Mouse (Mus musculus) spleen, embryonic (tissue): ENCODE data around the gene Diaph2.
"Not testable (repeated sequence)": the region's sequence is repeated elsewhere in the genome, so short reads cannot be mapped to it uniquely, and the experiment has no call there.

Experiments used
- CTCF ChIA-PET: fragments of 350-600 bp; sonication (Branson Sonifier 250); formaldehyde crosslinking; loops from one replicate; lab custom pipeline; 2022; lab: Charles Lee

Gene Diaph2

GRCm38 (mm10) chrX:130281484-130281883 lies 531.9 kb downstream of the Diaph2 start:
- CTCF ChIA-PET: no interaction called here

- CTCF ChIA-PET: no interaction called here
Observed at GRCm38 (mm10) chrX:130287032-130287431, 537.5 kb downstream of the Diaph2 start.

GRCm38 (mm10) chrX:130289775-130290174 lies 540.2 kb downstream of the Diaph2 start:
- CTCF ChIA-PET: no interaction called here

GRCm38 (mm10) chrX:130350808-130351435 lies 601.4 kb downstream of the Diaph2 start:
- CTCF ChIA-PET: no interaction called here

- CTCF ChIA-PET: no interaction called here
Observed at GRCm38 (mm10) chrX:130351480-130351879, 601.9 kb downstream of the Diaph2 start.

GRCm38 (mm10) chrX:130393508-130394145 lies 644.1 kb downstream of the Diaph2 start:
- CTCF ChIA-PET: no interaction called here

- CTCF ChIA-PET: no interaction called here
Observed at GRCm38 (mm10) chrX:130403214-130403613, 653.7 kb downstream of the Diaph2 start.

DNA sequence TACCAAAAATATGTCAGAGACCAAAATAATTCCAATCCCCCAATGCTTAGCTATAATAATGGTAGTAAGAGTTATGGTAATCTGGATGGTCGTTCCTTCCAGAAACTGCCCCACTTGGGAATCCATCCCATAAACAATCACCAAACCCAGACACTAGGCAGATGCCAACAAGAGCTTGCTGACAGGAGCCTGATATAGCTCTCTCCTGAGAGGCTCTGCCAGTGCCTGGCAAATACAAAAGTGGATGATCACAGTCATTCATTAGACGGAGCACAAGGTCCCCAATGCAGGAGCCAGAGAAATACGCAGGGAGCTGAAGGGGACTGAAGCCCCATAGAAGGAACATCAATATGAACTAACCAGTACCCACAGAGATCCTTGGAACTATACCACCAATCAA lies 657.9 kb downstream of the Diaph2 start:
- CTCF ChIA-PET: not testable (repeated sequence)

GRCm38 (mm10) chrX:130408985-130409384 lies 659.4 kb downstream of the Diaph2 start:
- CTCF ChIA-PET: no interaction called here

DNA sequence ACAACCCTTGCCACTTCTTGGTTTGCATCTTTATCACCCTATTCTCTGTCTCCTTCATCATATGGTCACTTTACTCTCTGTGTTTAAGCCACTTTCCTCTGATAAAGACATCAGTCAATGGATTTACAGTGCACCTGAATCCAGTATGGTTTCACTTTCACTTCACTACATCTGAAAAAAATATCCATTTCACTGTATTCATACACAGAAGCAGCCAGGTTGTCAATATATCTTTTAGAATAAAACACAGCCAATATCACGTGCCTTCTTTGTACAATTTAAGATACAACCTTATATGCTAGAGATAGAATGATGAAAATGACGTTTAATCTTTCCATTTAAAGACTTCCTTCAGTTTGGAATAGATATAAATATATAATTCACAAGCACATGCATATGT lies 673.6 kb downstream of the Diaph2 start:
- CTCF ChIA-PET: no interaction called here

GRCm38 (mm10) chrX:130451822-130452487 lies 702.4 kb downstream of the Diaph2 start:
- CTCF ChIA-PET: no interaction called here

DNA sequence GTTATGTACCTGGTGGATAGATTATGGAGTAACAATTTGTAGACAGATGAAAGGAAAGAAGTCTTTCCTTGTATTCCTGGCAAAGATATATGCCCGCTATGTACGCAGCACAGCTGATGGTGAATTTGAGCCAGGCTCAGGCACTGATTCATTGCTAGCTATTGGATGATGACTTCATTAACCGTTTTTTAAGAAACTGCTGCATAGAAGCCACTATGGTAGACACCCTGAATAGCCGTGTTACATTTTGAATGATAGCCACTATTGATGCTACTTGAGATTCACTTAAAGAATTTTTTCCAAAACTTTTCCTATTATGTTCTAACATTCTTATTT lies 702.9 kb downstream of the Diaph2 start:
- CTCF ChIA-PET: no interaction called here

- CTCF ChIA-PET: no interaction called here
Observed at GRCm38 (mm10) chrX:130473133-130473532, 723.6 kb downstream of the Diaph2 start.

GRCm38 (mm10) chrX:130480877-130481276 lies 731.3 kb downstream of the Diaph2 start:
- CTCF ChIA-PET: no interaction called here

- CTCF ChIA-PET: no interaction called here
Observed at GRCm38 (mm10) chrX:130502680-130503464, 753.3 kb downstream of the Diaph2 start.

DNA sequence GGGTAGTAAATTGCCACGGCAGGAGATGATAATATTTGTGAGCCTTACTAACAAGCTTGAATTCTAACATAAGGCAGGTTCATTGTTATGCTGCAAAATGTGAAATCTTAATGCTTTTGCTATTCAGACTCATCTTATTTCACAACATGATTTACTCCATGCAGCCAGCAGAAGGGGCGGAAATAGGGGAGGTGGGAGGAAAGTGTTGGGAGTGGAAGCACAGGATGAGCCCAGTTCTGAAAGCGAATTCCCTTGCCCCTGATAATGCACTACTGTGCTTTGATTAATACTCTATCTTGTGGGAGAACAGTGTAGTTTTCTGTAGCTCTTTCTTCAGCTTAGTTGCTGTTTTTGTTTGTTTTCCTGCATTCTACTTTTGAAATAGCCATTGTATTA lies 753.9 kb downstream of the Diaph2 start:
- CTCF ChIA-PET: no interaction called here

- CTCF ChIA-PET: no interaction called here
Observed at GRCm38 (mm10) chrX:130505626-130506025, 756.1 kb downstream of the Diaph2 start.
